Mouse (Mus musculus) embryonic facial prominence, embryonic 15.5 days (tissue): ENCODE data around the gene Gaa. TPM values are rescaled to one million over a fixed set of nuclear protein-coding genes. Genes with fewer than 3 reads are reported as not detected.
"Not testable (repeated sequence)": the region's sequence is repeated elsewhere in the genome, so short reads cannot be mapped to it uniquely, and the experiment has no call there.

Experiments used
- ATAC-seq: fragments of 200-750 bp; cut with Nextera tagmentation; 2 replicates; pipeline ENCODE4 v1.8.0; 2017; ENCODE audit warnings: low read depth, moderate TSS enrichment; ENCODE audit not compliant: insufficient number of reproducible peaks, low FRiP score, low TSS enrichment
- H3K27ac ChIP-seq: fragments of 300-500 bp; sonication (generic); replicated peaks from 2 replicates; pipeline ENCODE4 v1.5.1; 2015; ENCODE audit warnings: mild to moderate bottlenecking, inconsistent platforms
- H3K27me3 ChIP-seq: fragments of 300-500 bp; sonication (generic); 2 replicates; pipeline ENCODE4 v1.6.1; 2015; ENCODE audit warnings: inconsistent platforms
- H3K36me3 ChIP-seq: fragments of 300-500 bp; sonication (generic); 2 replicates; pipeline ENCODE4 v1.6.1; 2015; ENCODE audit warnings: mild to moderate bottlenecking, inconsistent platforms
- H3K4me1 ChIP-seq: fragments of 300-500 bp; sonication (generic); 2 replicates; pipeline ENCODE4 v1.6.1; 2015; ENCODE audit warnings: inconsistent platforms
- H3K4me2 ChIP-seq: fragments of 300-500 bp; sonication (generic); replicated peaks from 2 replicates; pipeline ENCODE4 v1.6.1; 2015; ENCODE audit warnings: mild to moderate bottlenecking, inconsistent platforms
- H3K4me3 ChIP-seq: fragments of 300-500 bp; sonication (generic); replicated peaks from 2 replicates; pipeline ENCODE4 v1.5.1; 2015; ENCODE audit warnings: mild to moderate bottlenecking, inconsistent platforms
- H3K9ac ChIP-seq: fragments of 300-500 bp; sonication (generic); 2 replicates; pipeline ENCODE4 v1.6.1; 2015; ENCODE audit warnings: inconsistent platforms
- H3K9me3 ChIP-seq: fragments of 300-500 bp; sonication (generic); replicated peaks from 2 replicates; pipeline ENCODE4 v1.6.1; 2016; ENCODE audit warnings: inconsistent platforms
- WGBS: fragments of 180-500 bp; shearing (Covaris S2); methylation state at CpG from one replicate; pipeline ENCODE4 v1.1.7; 2015; 5-methylcytosine and 5-hydroxymethylcytosine counted together
- polyA plus RNA-seq: library from polyadenylated mRNA; unstranded; fragments of >200 nt; fragmentation: Nextera tagmentation; extraction: Ambion mirVana; gene quantifications from 2 replicates; pipeline ENCODE4 v1.2.1, GENCODE M21; 2015

Gaa gene
- polyA plus RNA-seq, 1 experiment from 2014 or later: 90.1 TPM

DNA sequence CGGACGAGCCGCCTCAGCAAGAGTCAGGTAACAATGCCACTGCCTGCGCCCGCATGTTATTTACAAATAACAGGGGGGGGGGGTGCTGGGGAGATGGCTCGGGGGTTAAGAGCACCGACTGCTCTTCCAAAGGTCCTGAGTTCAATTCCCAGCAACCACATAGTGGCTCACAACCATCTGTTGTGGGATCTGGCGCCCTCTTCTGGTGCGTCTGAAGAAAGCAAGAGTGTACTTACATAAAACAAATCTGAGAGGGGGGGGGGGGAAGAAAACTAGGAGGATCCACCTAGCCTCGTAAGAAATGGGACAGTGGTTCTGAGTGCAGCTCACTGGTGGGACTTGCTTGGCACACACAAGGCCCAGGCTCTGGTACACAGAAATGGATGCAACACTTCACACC is 32.9 kb upstream of the Gaa start:
- 95% methylated on average over 10 of the region's 10 CpGs for WGBS
- ATAC-seq: no peak
- Histone ChIP-seq H3K4me3 (no peak overlapping the region), H3K4me1 (peaks cover 10% of the 10 kb centered on the region), H3K9me3 (no peaks in the 10 kb centered on the region), H3K27ac (no peak overlapping the region), H3K36me3 (no peaks in the 10 kb centered on the region), H3K4me2 (no peak overlapping the region), H3K27me3 (no peaks in the 10 kb centered on the region), H3K9ac (no peak overlapping the region)

DNA sequence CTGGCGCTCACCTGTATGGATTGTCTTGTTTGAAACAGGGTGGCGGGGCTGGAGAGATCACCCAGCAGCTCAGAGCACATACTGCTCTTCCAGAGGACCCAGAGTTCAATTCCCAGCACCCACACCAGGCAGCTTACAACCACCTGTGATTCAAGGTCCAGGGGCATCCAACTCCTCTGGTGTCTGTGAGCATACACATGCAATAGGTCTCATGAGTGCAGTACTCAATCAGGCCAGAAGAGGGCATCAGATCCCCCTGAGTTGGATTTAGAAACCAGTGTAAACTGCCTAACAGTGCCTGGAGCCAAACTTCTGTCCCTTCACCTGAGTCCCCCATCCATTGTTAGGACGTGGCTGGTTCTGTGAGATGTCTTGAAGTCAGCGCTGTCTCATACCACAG is 32.1 kb upstream of the Gaa start:
- Histone ChIP-seq H3K4me1 (peaks cover 10% of the 10 kb centered on the region), H3K36me3 (no peaks in the 10 kb centered on the region), H3K9ac (no peak overlapping the region), H3K27ac (no peak overlapping the region), H3K27me3 (no peaks in the 10 kb centered on the region), H3K4me3 (no peak overlapping the region), H3K9me3 (no peaks in the 10 kb centered on the region), H3K4me2 (no peak overlapping the region)
- no peak for ATAC-seq
- 78% methylated on average over 4 of the region's 4 CpGs for WGBS

DNA sequence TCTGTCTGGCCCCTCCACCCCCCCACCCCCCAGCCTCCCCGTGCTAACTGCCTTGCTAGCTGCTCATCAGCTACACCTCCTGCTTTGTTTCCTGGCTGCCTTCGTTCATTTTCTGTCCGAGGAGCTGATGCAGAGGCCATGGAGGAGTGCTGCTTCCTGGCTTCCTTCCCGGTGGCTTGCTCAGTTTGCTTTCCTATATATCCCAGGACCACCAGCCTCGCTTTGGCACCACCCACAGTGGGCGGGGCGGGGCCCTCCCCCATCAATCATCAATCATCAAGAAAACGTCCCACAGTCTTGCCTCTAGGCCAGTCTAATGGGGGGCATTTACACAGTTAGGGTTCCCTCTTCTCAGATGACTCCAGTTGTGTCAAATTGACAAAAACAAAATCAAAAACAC is 31.3 kb upstream of the Gaa start:
- H3K9ac ChIP-seq: no peak overlapping the region
- no peak overlapping the region for H3K4me3 ChIP-seq
- H3K4me1 ChIP-seq: peaks cover 10% of the 10 kb centered on the region
- no peaks in the 10 kb centered on the region for H3K27me3 ChIP-seq
- H3K4me2 ChIP-seq: no peak overlapping the region
- H3K27ac ChIP-seq: no peak overlapping the region
- no peaks in the 10 kb centered on the region for H3K9me3 ChIP-seq
- WGBS: 33% methylated on average over 8 of the region's 8 CpGs
- no peaks in the 10 kb centered on the region for H3K36me3 ChIP-seq
- no peak for ATAC-seq

DNA sequence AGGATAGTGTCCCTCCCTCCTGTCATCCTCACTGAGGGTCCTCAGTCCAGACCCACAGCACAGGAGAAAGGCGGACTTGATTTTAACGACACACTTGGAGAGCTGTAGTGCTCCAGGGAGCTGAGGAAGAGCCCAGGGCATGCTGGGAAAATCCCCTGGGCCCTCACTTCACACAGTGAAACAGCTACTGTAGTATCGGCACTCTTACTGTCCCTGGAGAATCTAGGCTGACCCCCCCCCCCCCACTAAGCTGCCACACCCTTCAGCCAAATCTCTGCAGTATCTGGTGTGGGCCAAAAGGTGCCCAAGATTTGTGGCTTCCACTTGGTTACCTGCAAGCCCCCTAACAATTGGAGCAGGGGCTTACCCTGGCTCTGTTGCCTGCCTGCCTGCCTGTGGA is 30.7 kb upstream of the Gaa start:
- no peak overlapping the region for H3K27ac ChIP-seq
- H3K9me3 ChIP-seq: no peaks in the 10 kb centered on the region
- peaks cover 10% of the 10 kb centered on the region for H3K4me1 ChIP-seq
- WGBS: 43% methylated on average over 3 of the region's 3 CpGs
- no peaks in the 10 kb centered on the region for H3K27me3 ChIP-seq
- H3K9ac ChIP-seq: no peak overlapping the region
- H3K4me3 ChIP-seq: no peak overlapping the region
- ATAC-seq: no peak
- no peak overlapping the region for H3K4me2 ChIP-seq
- H3K36me3 ChIP-seq: no peaks in the 10 kb centered on the region

DNA sequence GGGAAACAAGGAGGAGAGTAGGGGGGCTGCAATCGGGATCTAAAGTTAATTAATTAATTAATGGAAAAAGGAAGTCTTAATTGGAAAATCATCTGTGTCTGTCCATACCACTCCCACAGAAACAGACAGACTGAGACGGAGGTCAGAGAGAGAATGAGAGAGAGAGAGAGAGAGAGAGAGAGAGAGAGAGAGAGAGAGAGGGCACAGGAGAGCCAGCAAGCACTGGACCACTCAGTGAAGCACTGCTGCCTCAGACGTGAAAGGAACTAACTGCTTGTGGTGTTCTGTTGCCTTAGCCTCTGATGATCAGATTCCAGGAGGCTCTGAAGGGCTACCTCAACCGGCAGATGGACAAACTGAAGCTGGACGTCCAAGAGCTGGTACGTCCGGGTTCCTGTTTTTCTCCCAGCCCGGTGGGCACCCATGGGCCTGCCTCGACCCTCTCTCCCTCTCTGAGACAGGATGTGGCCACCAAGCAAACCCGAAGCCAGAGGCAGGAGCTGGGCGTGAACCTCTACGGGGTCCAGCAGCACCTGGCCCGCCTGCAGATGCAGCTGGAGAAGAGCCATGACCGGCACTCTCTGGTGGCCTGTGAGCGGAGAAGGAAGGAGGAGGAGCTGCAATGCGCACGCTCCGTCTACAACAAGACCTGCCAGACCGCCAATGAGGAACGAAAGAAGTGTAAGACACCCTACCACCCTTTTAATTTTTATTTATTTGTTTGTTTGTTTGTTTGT is 30.0 kb upstream of the Gaa start:
- ATAC-seq: no peak
- no peak overlapping the region for H3K9ac ChIP-seq
- H3K9me3 ChIP-seq: no peaks in the 10 kb centered on the region
- H3K27ac ChIP-seq: no peak overlapping the region
- H3K4me2 ChIP-seq: peak overlapping the region; percentile 54
- H3K27me3 ChIP-seq: no peaks in the 10 kb centered on the region
- H3K4me1 ChIP-seq: peaks cover 10% of the 10 kb centered on the region
- peak overlapping the region; percentile 32 for H3K4me3 ChIP-seq
- 28% methylated on average over 20 of the region's 20 CpGs for WGBS
- H3K36me3 ChIP-seq: no peaks in the 10 kb centered on the region

DNA sequence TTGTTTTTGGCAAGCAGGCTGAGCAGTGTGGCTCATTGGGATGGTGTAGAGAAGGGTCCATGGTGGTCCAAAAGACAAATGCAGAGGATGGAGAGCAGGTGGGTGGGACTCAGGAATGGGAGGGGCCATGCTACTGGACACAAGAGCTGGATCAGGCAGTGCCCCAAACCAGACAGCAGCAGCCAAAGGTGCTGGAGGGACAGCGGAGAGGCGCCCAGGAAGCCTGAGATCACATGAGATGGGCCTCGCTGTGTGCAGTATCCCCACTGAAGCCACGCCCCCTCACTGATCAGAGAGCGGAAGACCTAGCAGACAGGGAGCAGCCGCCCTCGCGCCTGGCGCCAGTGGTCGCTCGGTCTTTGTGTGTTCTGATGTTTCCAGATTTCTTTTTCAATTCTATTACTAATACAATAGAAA is 29.4 kb upstream of the Gaa start:
- Histone ChIP-seq H3K27ac (no peak overlapping the region), H3K4me2 (peak overlapping the region; percentile 54), H3K36me3 (no peaks in the 10 kb centered on the region), H3K27me3 (no peaks in the 10 kb centered on the region), H3K9ac (no peak overlapping the region), H3K9me3 (no peaks in the 10 kb centered on the region), H3K4me3 (peak overlapping the region; percentile 32), H3K4me1 (peaks cover 10% of the 10 kb centered on the region)
- ATAC-seq: no peak
- WGBS: 6% methylated on average over 11 of the region's 11 CpGs

DNA sequence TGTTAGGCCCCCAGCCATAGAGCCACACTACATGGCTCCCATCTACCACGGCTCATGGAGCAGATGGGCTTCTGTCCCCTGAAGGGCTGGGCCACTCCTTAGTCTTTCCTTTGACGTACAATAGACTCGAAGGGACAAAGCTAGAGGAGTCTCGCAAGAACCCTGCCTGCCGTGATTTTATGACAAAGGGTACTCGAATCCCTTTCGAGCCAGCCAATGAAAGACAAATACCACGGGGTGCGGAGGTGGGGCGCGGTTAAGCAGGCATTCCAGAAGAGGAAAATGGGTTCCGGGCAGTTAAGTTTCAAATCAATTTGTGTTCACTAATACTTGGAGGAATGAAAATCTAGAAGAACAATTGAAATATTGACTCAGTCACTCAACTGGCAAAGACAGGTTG is 28.2 kb upstream of the Gaa start:
- H3K27me3 ChIP-seq: no peaks in the 10 kb centered on the region
- ATAC-seq: no peak
- no peaks in the 10 kb centered on the region for H3K36me3 ChIP-seq
- H3K4me3 ChIP-seq: no peak overlapping the region
- H3K4me2 ChIP-seq: no peak overlapping the region
- H3K4me1 ChIP-seq: peaks cover 10% of the 10 kb centered on the region
- WGBS: 93% methylated on average over 12 of the region's 12 CpGs
- H3K9ac ChIP-seq: no peak overlapping the region
- no peaks in the 10 kb centered on the region for H3K9me3 ChIP-seq
- H3K27ac ChIP-seq: no peak overlapping the region

DNA sequence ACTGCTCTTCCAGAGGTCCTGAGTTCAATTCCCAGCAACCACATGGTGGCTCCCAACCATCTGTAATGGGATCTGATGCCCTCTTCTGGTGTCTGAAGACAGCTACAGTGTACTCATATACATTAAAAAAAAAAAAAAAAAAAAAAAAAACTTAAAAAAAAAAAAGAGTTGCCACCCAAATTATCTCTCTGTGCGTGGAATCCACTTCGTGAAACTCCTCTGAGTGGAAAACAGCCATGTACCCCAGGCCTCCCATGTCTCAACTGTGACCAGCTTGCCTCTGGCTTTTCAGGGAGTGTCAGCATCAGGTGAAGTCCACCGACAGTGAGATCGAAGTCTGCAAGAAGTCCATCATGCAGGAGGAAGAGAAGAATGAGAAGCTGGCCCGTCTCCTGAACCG is 22.1 kb upstream of the Gaa start:
- not testable (repeated sequence) for H3K36me3 ChIP-seq, ATAC-seq, H3K9me3 ChIP-seq, H3K4me1 ChIP-seq, H3K9ac ChIP-seq, H3K4me3 ChIP-seq, H3K27me3 ChIP-seq, H3K27ac ChIP-seq, H3K4me2 ChIP-seq
- WGBS: 83% methylated on average over 6 of the region's 6 CpGs

DNA sequence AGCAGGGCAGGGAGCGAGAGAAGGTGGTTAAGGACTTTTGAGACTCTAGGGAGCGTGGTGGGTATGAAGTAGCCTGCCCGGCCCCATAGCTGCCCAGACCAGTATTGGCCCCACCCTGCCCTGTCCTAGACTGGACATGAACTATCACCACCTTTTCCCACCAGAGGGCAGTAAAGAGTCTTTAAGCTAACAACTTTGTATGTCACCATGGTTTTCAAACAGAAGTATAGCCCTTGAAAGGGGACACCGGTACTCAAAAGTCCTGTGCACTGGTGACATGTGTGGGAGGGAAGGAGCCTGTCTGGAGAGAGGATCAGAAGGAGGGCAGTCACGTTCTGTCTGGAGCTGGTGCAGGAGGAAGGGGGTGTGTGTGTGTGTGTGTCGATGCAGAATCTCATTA is 18.7 kb upstream of the Gaa start:
- H3K9me3 ChIP-seq: no peaks in the 10 kb centered on the region
- no peak overlapping the region for H3K4me3 ChIP-seq
- H3K4me1 ChIP-seq: peaks cover 18% of the 10 kb centered on the region
- H3K4me2 ChIP-seq: no peak overlapping the region
- no peaks in the 10 kb centered on the region for H3K36me3 ChIP-seq
- no peaks in the 10 kb centered on the region for H3K27me3 ChIP-seq
- ATAC-seq: peak; percentile 59; the same call in 1 of the 2 replicates
- no peak overlapping the region for H3K27ac ChIP-seq
- WGBS: 22% methylated on average over 6 of the region's 6 CpGs
- no peak overlapping the region for H3K9ac ChIP-seq

DNA sequence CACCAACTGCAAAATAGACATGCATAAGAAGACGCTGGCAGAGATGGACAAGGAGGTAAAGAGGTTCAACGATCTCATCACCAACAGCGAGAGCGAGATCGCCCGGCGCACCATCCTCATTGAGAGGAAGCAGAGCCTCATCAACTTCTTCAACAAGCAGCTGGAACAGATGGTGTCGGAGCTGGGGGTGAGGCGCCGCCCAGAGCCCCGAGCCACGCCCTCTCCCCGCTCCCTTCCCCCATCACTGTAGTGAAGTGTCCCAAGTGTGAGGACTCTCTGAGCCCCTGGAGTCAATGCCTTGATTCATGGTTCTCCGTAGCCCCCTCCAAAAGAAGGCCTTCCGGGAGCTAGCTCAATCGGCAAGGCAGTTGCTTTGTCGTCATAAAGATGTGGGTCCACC is 16.7 kb upstream of the Gaa start:
- no peaks in the 10 kb centered on the region for H3K9me3 ChIP-seq
- H3K27me3 ChIP-seq: no peaks in the 10 kb centered on the region
- WGBS: 58% methylated on average over 17 of the region's 17 CpGs
- no peaks in the 10 kb centered on the region for H3K36me3 ChIP-seq
- H3K9ac ChIP-seq: no peak overlapping the region
- H3K4me1 ChIP-seq: peaks cover 18% of the 10 kb centered on the region
- no peak for ATAC-seq
- no peak overlapping the region for H3K4me3 ChIP-seq
- H3K4me2 ChIP-seq: no peak overlapping the region
- no peak overlapping the region for H3K27ac ChIP-seq

DNA sequence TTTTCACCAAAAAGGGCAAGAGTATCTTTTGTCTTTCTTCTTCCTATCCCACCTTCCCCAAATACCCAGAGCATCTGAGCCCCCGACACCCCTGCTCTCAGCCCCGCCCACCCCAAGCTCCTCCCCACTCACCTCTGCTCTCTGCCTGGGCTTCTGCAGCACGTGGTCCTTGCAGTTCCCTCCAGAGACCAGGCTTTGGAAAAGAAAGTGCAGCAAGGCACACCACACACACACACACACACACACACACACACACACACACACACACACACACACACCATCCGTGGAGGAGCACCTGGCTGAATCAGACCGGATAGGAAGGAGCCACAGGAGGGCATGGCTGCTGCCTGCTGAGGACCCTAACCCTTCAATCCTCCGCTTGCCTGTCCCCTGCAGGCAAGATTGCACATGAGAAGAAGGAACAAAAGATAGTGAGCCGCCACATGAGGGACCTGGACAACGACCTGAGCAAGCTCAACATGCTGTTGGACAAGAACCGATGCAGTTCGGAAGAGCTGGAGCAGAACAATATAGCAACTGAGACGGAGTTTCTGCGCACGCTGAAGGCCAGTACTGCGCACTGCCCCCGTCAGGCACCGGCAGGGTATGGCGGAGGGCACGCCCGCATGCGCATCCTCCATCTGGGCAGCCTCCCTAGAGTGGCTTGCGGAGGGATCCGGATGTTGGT is 14.7 kb upstream of the Gaa start:
- no peaks in the 10 kb centered on the region for H3K9me3 ChIP-seq
- no peaks in the 10 kb centered on the region for H3K27me3 ChIP-seq
- H3K4me2 ChIP-seq: peak overlapping the region; percentile 42
- H3K36me3 ChIP-seq: no peaks in the 10 kb centered on the region
- ATAC-seq: peak; percentile 53; the same call in 1 of the 2 replicates
- H3K27ac ChIP-seq: no peak overlapping the region
- 6% methylated on average over 22 of the region's 22 CpGs for WGBS
- peak overlapping the region; percentile 15 for H3K4me3 ChIP-seq
- peaks cover 26% of the 10 kb centered on the region for H3K4me1 ChIP-seq
- H3K9ac ChIP-seq: no peak overlapping the region

DNA sequence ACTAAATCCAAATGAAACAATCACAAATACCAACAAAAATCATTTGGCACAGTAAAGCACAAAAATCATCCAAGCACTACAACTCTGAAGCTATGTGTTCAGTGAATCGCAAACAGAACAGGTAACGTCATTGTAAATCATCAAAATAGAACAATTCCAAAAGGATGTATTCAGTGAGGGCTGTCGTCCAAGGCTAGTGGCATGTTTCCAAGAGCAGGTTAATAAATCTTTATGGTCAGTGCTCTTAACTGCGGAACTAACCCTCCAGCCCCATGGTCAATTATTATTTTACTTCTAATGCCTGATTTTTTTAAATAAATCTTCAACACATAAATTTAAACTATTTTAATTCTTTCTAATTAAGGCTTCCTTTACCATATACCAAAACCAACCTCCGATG is 11.1 kb upstream of the Gaa start:
- not testable (repeated sequence) for H3K9ac ChIP-seq, H3K36me3 ChIP-seq, ATAC-seq, H3K27ac ChIP-seq, H3K9me3 ChIP-seq, H3K4me2 ChIP-seq, H3K27me3 ChIP-seq, H3K4me3 ChIP-seq
- 87% methylated on average over 5 of the region's 5 CpGs for WGBS
- H3K4me1 ChIP-seq: peaks cover 33% of the 10 kb centered on the region
